Mouse (Mus musculus) spleen, adult 2 months (tissue): ENCODE results near the gene Fgd5.

ENCODE experiments used
- CTCF ChIP-seq: fragments of 200-500 bp; IDR thresholded peaks from 2 replicates; pipeline ENCODE4 v1.5.1; 2011; ENCODE audit warnings: mild to moderate bottlenecking, inconsistent platforms; ENCODE audit not compliant: insufficient read depth, insufficient read length, insufficient replicate concordance; ENCODE audit errors: extremely low read depth
- POLR2A ChIP-seq: fragments of 200-500 bp; IDR thresholded peaks from 2 replicates; pipeline ENCODE4 v1.6.1; 2011; ENCODE audit warnings: low read depth, low read length, inconsistent platforms

DNA sequence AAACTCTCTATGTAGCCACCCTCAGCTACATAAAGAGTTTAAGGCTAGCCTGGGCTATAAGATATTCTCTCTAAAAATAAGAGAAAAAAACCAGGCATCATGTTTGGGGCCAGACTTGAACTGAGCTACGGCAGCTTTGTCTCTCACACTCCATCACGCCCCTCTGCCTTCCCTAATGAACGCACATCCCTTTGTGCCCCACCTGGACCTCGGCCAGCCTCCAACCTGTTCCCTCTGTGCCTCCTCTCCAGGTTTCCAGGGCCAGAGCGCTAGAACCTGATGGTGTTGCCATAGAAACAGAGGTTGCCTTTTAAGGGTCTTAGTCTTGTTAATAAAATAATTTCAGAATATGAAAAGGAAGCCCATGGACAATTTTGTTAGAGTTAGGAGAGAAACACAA, 37.2 kb downstream of the Fgd5 start:
- TF ChIP-seq POLR2A (no peak), CTCF (no peak)
